Mouse (Mus musculus) liver, postnatal 0 days (tissue): ENCODE results near the gene 1700092M07Rik. TPM values are rescaled to one million over a fixed set of nuclear protein-coding genes. Genes with fewer than 3 reads are reported as not detected.

ENCODE experiments used
- ATAC-seq: fragments of 200-750 bp; cut with Nextera tagmentation; 2 replicates; pipeline ENCODE4 v1.8.0; 2017; ENCODE audit warnings: mild to moderate bottlenecking, moderate library complexity
- DNase-seq: peaks from one replicate; pipeline ENCODE4 v3.0.0-alpha.2; 2016
- H3K27ac ChIP-seq: fragments of 300-500 bp; sonication (generic); 2 replicates; pipeline ENCODE4 v1.5.1; 2014; ENCODE audit warnings: antibody characterized with exemption, moderate library complexity, mild to moderate bottlenecking, low read depth
- H3K27me3 ChIP-seq: fragments of 300-500 bp; sonication (generic); 2 replicates; pipeline ENCODE4 v1.6.1; 2014; ENCODE audit warnings: low read length, control low read depth, mixed read lengths; ENCODE audit not compliant: insufficient read depth
- H3K36me3 ChIP-seq: fragments of 300-500 bp; sonication (generic); replicated peaks from 2 replicates; pipeline ENCODE4 v1.6.1; 2014; ENCODE audit warnings: mild to moderate bottlenecking, control low read depth, low read length, moderate library complexity, mixed read lengths; ENCODE audit not compliant: insufficient read depth
- H3K4me1 ChIP-seq: fragments of 300-500 bp; sonication (generic); 2 replicates; pipeline ENCODE4 v1.6.1; 2014; ENCODE audit warnings: antibody characterized with exemption, mild to moderate bottlenecking, control low read depth; ENCODE audit not compliant: insufficient read depth
- H3K4me2 ChIP-seq: fragments of 300-500 bp; sonication (generic); 2 replicates; pipeline ENCODE4 v1.6.1; 2014; ENCODE audit warnings: low read depth, mild to moderate bottlenecking, low read length, moderate library complexity, mixed read lengths
- H3K4me3 ChIP-seq: fragments of 300-500 bp; sonication (generic); 2 replicates; pipeline ENCODE4 v1.5.1; 2014; ENCODE audit warnings: low read depth, low read length
- H3K9ac ChIP-seq: fragments of 300-500 bp; sonication (generic); replicated peaks from 2 replicates; pipeline ENCODE4 v1.6.1; 2014; ENCODE audit warnings: mild to moderate bottlenecking, moderate library complexity
- H3K9me3 ChIP-seq: fragments of 300-500 bp; sonication (generic); 2 replicates; pipeline ENCODE4 v1.6.1; 2016; ENCODE audit warnings: mild to moderate bottlenecking, control low read depth, low read length, mixed read lengths
- CTCF ChIP-seq: sonication (generic); IDR thresholded peaks from 2 replicates; pipeline ENCODE4 v1.5.1; 2016; ENCODE audit warnings: antibody characterized with exemption, low read depth
- EP300 ChIP-seq: IDR thresholded peaks from 2 replicates; pipeline ENCODE4 v1.6.1; 2016; ENCODE audit warnings: antibody characterized with exemption, low read depth, mild to moderate bottlenecking
- WGBS: fragments of 180-500 bp; shearing (Covaris S2); extraction: QIAGEN DNeasy Blood & Tissue Kit; methylation state at CpG from one replicate; pipeline ENCODE4 v1.1.7; 2014; ENCODE audit not compliant: insufficient replicate concordance; 5-methylcytosine and 5-hydroxymethylcytosine counted together
- polyA plus RNA-seq: library from polyadenylated mRNA; unstranded; fragments of >200 nt; fragmentation: Nextera tagmentation; extraction: Ambion mirVana; gene quantifications from 2 replicates; pipeline ENCODE4 v1.2.1, GENCODE M21; 2015

1700092M07Rik gene
- polyA plus RNA-seq, 1 experiment from 2014 or later = 0.43 TPM

GRCm38 (mm10) chr19:8765562-8765961 lies 25.0 kb downstream of the 1700092M07Rik start:
- Histone ChIP-seq H3K4me3 (no peak overlapping the region), H3K9me3 (no peaks in the 10 kb centered on the region; the same call in 1 of the 2 replicates), H3K9ac (no peak overlapping the region), H3K27ac (no peak overlapping the region), H3K4me1 (peaks cover 4% of the 10 kb centered on the region; the same call in 1 of the 2 replicates), H3K4me2 (no peak overlapping the region), H3K36me3 (peaks cover 82% of the 10 kb centered on the region), H3K27me3 (no peaks in the 10 kb centered on the region)
- DNase-seq (no peak), ATAC-seq (no peak)
- no peak for TF ChIP-seq EP300
- no peak for TF ChIP-seq CTCF
- WGBS = 93% methylated on average over 9 of the region's 9 CpGs

- TF ChIP-seq EP300 = no peak
- TF ChIP-seq CTCF = peak; percentile 32; the same call in 1 of the 2 replicates
- Histone ChIP-seq H3K9ac (peak within 1 kb of the TSS; percentile 86), H3K9me3 (no peaks in the 10 kb centered on the region), H3K27me3 (no peaks in the 10 kb centered on the region), H3K4me1 (peaks cover 31% of the 10 kb centered on the region), H3K27ac (peak within 1 kb of the TSS; percentile 80), H3K4me2 (peak within 1 kb of the TSS; percentile 85), H3K4me3 (peak within 1 kb of the TSS; percentile 80), H3K36me3 (peaks cover 53% of the 10 kb centered on the region)
- ATAC-seq (peak; percentile 37), DNase-seq (peak; percentile 86)
- 21% methylated on average over 29 of the region's 29 CpGs for WGBS
Observed at GRCm38 (mm10) chr19:8770567-8771270, 30.2 kb downstream of the 1700092M07Rik start, which contains the start of gene Tmem223. Tmem223 (plus strand) TSS chr19:8770996.

- Histone ChIP-seq H3K9me3 (no peaks in the 10 kb centered on the region), H3K36me3 (peaks cover 30% of the 10 kb centered on the region), H3K9ac (peak overlapping the region; percentile 92), H3K4me2 (peak overlapping the region; percentile 93), H3K27me3 (no peaks in the 10 kb centered on the region), H3K27ac (peak overlapping the region; percentile 100; the same call in 1 of the 2 replicates), H3K4me3 (peak overlapping the region; percentile 74), H3K4me1 (peaks cover 40% of the 10 kb centered on the region)
- TF ChIP-seq EP300 = no peak
- no peak for TF ChIP-seq CTCF
- WGBS = 43% methylated on average over 5 of the region's 5 CpGs
- ATAC-seq (no peak), DNase-seq (no peak)
Observed at GRCm38 (mm10) chr19:8772996-8773395, 32.5 kb downstream of the 1700092M07Rik start.

GRCm38 (mm10) chr19:8773409-8773808 lies 32.9 kb downstream of the 1700092M07Rik start:
- H3K27ac ChIP-seq = peak overlapping the region; percentile 100
- peaks cover 27% of the 10 kb centered on the region for H3K36me3 ChIP-seq
- ATAC-seq = no peak
- peak overlapping the region; percentile 93 for H3K4me2 ChIP-seq
- DNase-seq = no peak
- H3K9me3 ChIP-seq = no peaks in the 10 kb centered on the region
- TF ChIP-seq EP300 = no peak
- TF ChIP-seq CTCF = no peak
- H3K27me3 ChIP-seq = no peaks in the 10 kb centered on the region
- peaks cover 40% of the 10 kb centered on the region for H3K4me1 ChIP-seq
- peak overlapping the region; percentile 92 for H3K9ac ChIP-seq
- WGBS = 33% methylated on average over 6 of the region's 6 CpGs
- peak overlapping the region; percentile 74 for H3K4me3 ChIP-seq

- H3K9ac ChIP-seq = peak within 1 kb of the TSS; percentile 92
- WGBS = 1% methylated on average over 53 of the region's 68 CpGs
- peaks cover 21% of the 10 kb centered on the region for H3K36me3 ChIP-seq
- H3K9me3 ChIP-seq = no peaks in the 10 kb centered on the region
- TF ChIP-seq EP300 (no peak), CTCF (peak; percentile 21; the same call in 1 of the 2 replicates)
- H3K27me3 ChIP-seq = no peaks in the 10 kb centered on the region
- peak within 1 kb of the TSS; percentile 93 for H3K4me2 ChIP-seq
- peak within 1 kb of the TSS; percentile 100 for H3K27ac ChIP-seq
- peak; percentile 91 for ATAC-seq
- peak; percentile 98 for DNase-seq
- peaks cover 40% of the 10 kb centered on the region for H3K4me1 ChIP-seq
- H3K4me3 ChIP-seq = peak within 1 kb of the TSS; percentile 74
Observed at GRCm38 (mm10) chr19:8774086-8774835, 33.7 kb downstream of the 1700092M07Rik start, which contains the start of gene Tmem179b. Tmem179b (minus strand) TSS chr19:8774467.

GRCm38 (mm10) chr19:8774951-8775421 lies 34.5 kb downstream of the 1700092M07Rik start:
- peak; percentile 4; the same call in 1 of the 2 replicates for ATAC-seq
- WGBS = 3% methylated on average over 20 of the region's 20 CpGs
- peaks cover 14% of the 10 kb centered on the region for H3K36me3 ChIP-seq
- H3K27ac ChIP-seq = peak overlapping the region; percentile 100
- H3K4me1 ChIP-seq = peaks cover 40% of the 10 kb centered on the region
- no peaks in the 10 kb centered on the region for H3K27me3 ChIP-seq
- H3K4me2 ChIP-seq = peak overlapping the region; percentile 93
- H3K4me3 ChIP-seq = peak overlapping the region; percentile 74
- DNase-seq = no peak
- peak overlapping the region; percentile 92 for H3K9ac ChIP-seq
- TF ChIP-seq EP300 (no peak), CTCF (no peak)
- H3K9me3 ChIP-seq = no peaks in the 10 kb centered on the region
